Mouse (Mus musculus): Measurements from ENCODE around the gene Mast4. TPM values are rescaled to one million over a fixed set of nuclear protein-coding genes. Genes with fewer than 3 reads are reported as not detected.

The Mast4 gene
- total and polyA plus RNA-seq, 3 experiments: 2.7 to 7.0 TPM; not detected in 1

- Histone ChIP-seq H3K9ac (ENCODE audit: control insufficient read depth, low read depth, low read length, poor library complexity, severe bottlenecking) (no peak overlapping the region), H3K27me3 (ENCODE audit: control insufficient read depth in 1 of 2, insufficient read depth in 2 of 2, low read length in 2 of 2) (no peaks in the 10 kb centered on the region), H3K4me3 (ENCODE audit: control insufficient read depth in 1 of 2, insufficient read depth in 1 of 2, low read depth in 2 of 2, low read length in 2 of 2) (no peak overlapping the region), H3K4me1 (ENCODE audit: control insufficient read depth in 1 of 2, insufficient read depth in 2 of 2, low read length in 2 of 2) (no peaks in the 10 kb centered on the region), H3K79me2 (ENCODE audit: control insufficient read depth, insufficient read depth, low read length, poor library complexity) (no peaks in the 10 kb centered on the region), H3K36me3 (ENCODE audit: control insufficient read depth in 1 of 2, insufficient read depth in 2 of 2, low read length in 2 of 2) (no peaks in the 10 kb centered on the region), H3K27ac (ENCODE audit: control insufficient read depth, low read depth, low read length) (no peak overlapping the region), H3K9me3 (replicated peaks; ENCODE audit: insufficient read depth, low read length) (no peaks in the 10 kb centered on the region)
- no peak for DNase-seq (ENCODE audit: low read depth, low spot score)
- TF ChIP-seq CTCF (IDR thresholded peaks at IDR 0.05 in 2 of 3, conservative IDR thresholded peaks at IDR 0.05 in 1 of 3; ENCODE audit: control insufficient read depth in 1 of 3, insufficient read depth in 1 of 3, low read depth in 2 of 3, low read length in 3 of 3, poor library complexity in 1 of 3, severe bottlenecking in 1 of 3): no peak
- TF ChIP-seq ETS1 (IDR thresholded peaks at IDR 0.05; ENCODE audit: low read depth, low read length): no peak
- TF ChIP-seq GABPA (IDR thresholded peaks at IDR 0.05; ENCODE audit: low read depth, low read length): no peak
- TF ChIP-seq UBTF (IDR thresholded peaks at IDR 0.05; ENCODE audit: borderline replicate concordance, insufficient read depth, low read depth, low read length): no peak
- TF ChIP-seq KAT2A (conservative IDR thresholded peaks at IDR 0.05; ENCODE audit: low read depth, low read length): no peak
- TF ChIP-seq E2F4 (IDR thresholded peaks at IDR 0.05; ENCODE audit: borderline replicate concordance, low read depth, low read length): no peak
- no peak for TF ChIP-seq SMC3 (IDR thresholded peaks at IDR 0.05; ENCODE audit: low read depth, low read length)
- no peak for TF ChIP-seq CHD2 (IDR thresholded peaks at IDR 0.05; ENCODE audit: low read length)
- TF ChIP-seq USF1 (IDR thresholded peaks at IDR 0.05; ENCODE audit: low read depth, low read length): no peak
- TF ChIP-seq JUND (IDR thresholded peaks at IDR 0.05; ENCODE audit: low read depth, low read length): no peak
- no peak for TF ChIP-seq MYC (IDR thresholded peaks at IDR 0.05; ENCODE audit: low read depth, low read length)
- no peak for TF ChIP-seq TAL1 (IDR thresholded peaks at IDR 0.05; ENCODE audit: low read length)
- no peak for TF ChIP-seq GATA1 (IDR thresholded peaks at IDR 0.05; ENCODE audit: low read depth, low read length)
- no peak for TF ChIP-seq USF2 (IDR thresholded peaks at IDR 0.05; ENCODE audit: borderline replicate concordance in 1 of 2, insufficient read depth in 1 of 2, low read depth in 1 of 2, low read length in 2 of 2)
- TF ChIP-seq TBP (IDR thresholded peaks at IDR 0.05; ENCODE audit: low read depth, low read length): no peak
- TF ChIP-seq MYB (IDR thresholded peaks at IDR 0.05; ENCODE audit: low read depth, low read length): no peak
- TF ChIP-seq POLR2AphosphoS5 (IDR thresholded peaks at IDR 0.05; ENCODE audit: borderline replicate concordance, low read depth, low read length): no peak
- TF ChIP-seq POLR2A (IDR thresholded peaks at IDR 0.05; ENCODE audit: control insufficient read depth in 1 of 2, insufficient read depth in 1 of 2, low read depth in 1 of 2, low read length in 2 of 2, poor library complexity in 1 of 2): no peak
- no peak for TF ChIP-seq SIN3A (IDR thresholded peaks at IDR 0.05; ENCODE audit: low read length)
Measured at GRCm38 (mm10) chr13:103135224-103135883, 198.9 kb downstream of the Mast4 start.

- Histone ChIP-seq H3K4me1 (ENCODE audit: control insufficient read depth in 1 of 2, insufficient read depth in 2 of 2, low read length in 2 of 2) (no peaks in the 10 kb centered on the region), H3K36me3 (ENCODE audit: control insufficient read depth in 1 of 2, insufficient read depth in 2 of 2, low read length in 2 of 2) (no peaks in the 10 kb centered on the region), H3K27me3 (ENCODE audit: control insufficient read depth in 1 of 2, insufficient read depth in 2 of 2, low read length in 2 of 2) (no peaks in the 10 kb centered on the region), H3K9me3 (replicated peaks; ENCODE audit: insufficient read depth, low read length) (no peaks in the 10 kb centered on the region), H3K79me2 (ENCODE audit: control insufficient read depth, insufficient read depth, low read length, poor library complexity) (no peaks in the 10 kb centered on the region), H3K4me3 (ENCODE audit: control insufficient read depth in 1 of 2, insufficient read depth in 1 of 2, low read depth in 2 of 2, low read length in 2 of 2) (no peak overlapping the region), H3K27ac (ENCODE audit: control insufficient read depth, low read depth, low read length) (no peak overlapping the region), H3K9ac (ENCODE audit: control insufficient read depth, low read depth, low read length, poor library complexity, severe bottlenecking) (no peak overlapping the region)
- no peak for DNase-seq (ENCODE audit: low read depth, low spot score)
- TF ChIP-seq E2F4 (IDR thresholded peaks at IDR 0.05; ENCODE audit: borderline replicate concordance, low read depth, low read length) (no peak), CHD2 (IDR thresholded peaks at IDR 0.05; ENCODE audit: low read length) (no peak), JUND (IDR thresholded peaks at IDR 0.05; ENCODE audit: low read depth, low read length) (no peak), POLR2AphosphoS2 (IDR thresholded peaks at IDR 0.05; ENCODE audit: low read length) (no peak), CTCF (IDR thresholded peaks at IDR 0.05 in 2 of 3, conservative IDR thresholded peaks at IDR 0.05 in 1 of 3; ENCODE audit: control insufficient read depth in 1 of 3, insufficient read depth in 1 of 3, low read depth in 2 of 3, low read length in 3 of 3, poor library complexity in 1 of 3, severe bottlenecking in 1 of 3) (no peak), GABPA (IDR thresholded peaks at IDR 0.05; ENCODE audit: low read depth, low read length) (no peak), USF2 (IDR thresholded peaks at IDR 0.05; ENCODE audit: borderline replicate concordance in 1 of 2, insufficient read depth in 1 of 2, low read depth in 1 of 2, low read length in 2 of 2) (no peak), MAZ (IDR thresholded peaks at IDR 0.05; ENCODE audit: low read depth, low read length) (no peak), ZC3H11A (IDR thresholded peaks at IDR 0.05; ENCODE audit: low read depth, low read length) (no peak)
Measured at GRCm38 (mm10) chr13:103131781-103132180, 202.5 kb downstream of the Mast4 start.

All from MEL (cell line).